Mouse (Mus musculus) mature B cell (primary cell): ENCODE data around the gene Ifit1bl1.
"Not testable (repeated sequence)": the region's sequence is repeated elsewhere in the genome, so short reads cannot be mapped to it uniquely, and the experiment has no call there.

Experiments used
- in situ Hi-C: fragments of 300-500 bp; cut with MboI; formaldehyde crosslinking; loops from 2 replicates; pipeline ENCODE4 v1.14.3; 2019

The Ifit1bl1 gene

DNA sequence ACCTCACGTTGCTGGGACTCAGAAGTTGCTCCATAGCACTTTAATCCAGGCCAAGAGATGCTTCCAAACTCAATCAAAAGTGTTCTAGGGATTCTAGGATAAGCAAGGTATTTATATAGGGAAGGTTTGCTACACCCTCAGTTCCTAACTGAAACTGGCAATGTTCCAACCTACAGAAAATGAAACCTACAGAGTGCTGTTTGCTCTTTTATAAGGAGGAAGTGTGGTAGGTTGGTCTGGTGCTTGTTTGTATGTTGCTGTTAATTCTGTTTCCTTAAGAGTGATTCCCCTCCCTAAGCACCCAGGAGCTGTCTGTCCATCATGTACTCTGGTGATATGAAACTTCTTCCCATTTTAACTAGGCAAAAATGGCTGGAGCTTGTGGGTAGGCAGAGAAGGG, at the start of gene Ifit1bl1:
Gene Ifit1bl1, minus strand, starts transcription at position 69 of the 400 bp plus-strand sequence.
- in situ Hi-C loops, result not testable (repeated sequence)

- in situ Hi-C loops, result loop anchor here (25.0 kb wide), 1 partner anchor 314 kb away; no protein-coding TSS in a partner anchor
Observed at GRCm38 (mm10) chr19:34650997-34651396, 49.2 kb upstream of the Ifit1bl1 start.

DNA sequence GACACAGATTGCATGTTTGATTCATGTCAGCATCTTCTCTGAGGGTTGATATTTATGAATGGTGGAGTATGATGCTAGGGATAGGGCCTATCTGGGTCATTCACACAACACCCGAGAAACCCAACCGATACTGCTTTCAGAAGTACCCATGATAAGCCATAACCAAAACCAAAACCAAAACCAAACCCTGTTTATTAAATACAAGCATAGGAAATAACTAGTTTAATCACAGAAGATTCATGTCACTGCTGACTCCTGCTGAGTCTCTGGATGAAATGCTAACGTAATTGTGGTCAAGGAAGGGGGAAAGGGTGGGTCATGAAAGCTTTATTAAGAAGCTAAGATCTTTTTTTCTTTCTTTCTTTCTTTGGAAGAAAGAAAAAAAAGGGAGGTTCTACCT, 48.5 kb upstream of the Ifit1bl1 start:
- in situ Hi-C loops, result loop anchor here (25.0 kb wide), 1 partner anchor 313 kb away; no protein-coding TSS in a partner anchor

DNA sequence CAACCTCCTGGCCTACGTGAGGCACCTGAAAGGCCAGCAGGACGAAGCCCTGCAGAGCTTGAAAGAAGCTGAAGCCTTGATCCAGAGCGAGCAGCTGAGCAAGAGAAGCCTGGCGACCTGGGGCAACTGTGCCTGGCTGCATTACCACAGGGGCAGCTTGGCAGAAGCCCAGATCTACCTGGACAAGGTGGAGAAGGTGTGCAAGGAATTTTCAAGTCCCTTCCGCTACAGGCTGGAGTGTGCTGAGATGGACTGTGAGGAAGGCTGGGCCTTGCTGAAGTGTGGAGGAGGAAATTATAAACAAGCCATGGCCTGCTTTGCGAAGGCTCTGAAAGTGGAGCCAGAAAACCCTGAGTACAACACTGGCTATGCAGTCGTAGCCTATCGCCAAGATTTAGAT, 45.9 kb upstream of the Ifit1bl1 start:
- in situ Hi-C loops, result not testable (repeated sequence)

DNA sequence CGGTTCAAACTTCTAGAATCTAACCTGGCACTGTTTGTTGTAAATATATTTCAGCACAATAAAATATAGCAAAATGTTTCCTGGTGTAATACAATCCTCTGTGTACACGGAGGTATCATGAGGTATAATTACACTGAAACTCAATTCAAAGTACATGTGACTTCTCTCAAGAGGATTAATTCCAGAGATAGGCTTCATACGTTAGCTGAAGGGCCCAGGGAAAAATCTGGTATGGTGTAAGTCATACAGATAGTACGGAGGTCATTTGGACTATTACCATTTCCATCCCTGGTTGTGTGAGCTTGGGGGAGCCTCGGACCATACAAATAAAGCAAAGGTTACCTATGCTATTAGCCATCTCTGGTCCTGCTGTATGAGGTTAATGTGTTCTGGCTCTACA, 40.9 kb upstream of the Ifit1bl1 start:
- in situ Hi-C loops, result no loop called here

DNA sequence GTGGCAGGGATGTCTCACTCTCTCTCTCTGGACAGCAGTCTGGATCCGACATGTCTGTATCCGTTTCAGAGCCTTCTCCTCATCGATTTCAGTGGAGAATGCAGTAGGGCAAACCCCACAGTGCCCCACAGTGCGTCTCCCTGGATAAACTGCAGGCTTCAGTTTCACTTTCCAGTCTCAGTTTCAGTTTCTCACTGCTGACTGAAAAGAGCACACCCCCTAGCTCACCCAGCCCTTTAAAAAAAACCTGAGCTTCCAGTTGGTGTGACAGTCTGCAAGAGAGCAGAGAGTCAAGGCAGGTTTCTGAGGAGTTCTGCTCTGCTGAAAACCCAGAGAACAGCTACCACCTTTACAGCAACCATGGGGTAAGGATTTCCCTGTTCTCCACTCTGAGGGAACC, 38.9 kb upstream of the Ifit1bl1 start, which contains the start of the genes Ifit1bl2 and Ifit1:
Gene Ifit1bl2, minus strand, starts transcription at position 121 of the 400 bp plus-strand sequence.
Gene Ifit1, plus strand, starts transcription at position 249 of the 400 bp plus-strand sequence.
- in situ Hi-C loops, result no loop called here

GRCm38 (mm10) chr19:34636933-34637557, 35.3 kb upstream of the Ifit1bl1 start:
- in situ Hi-C loops, result loop anchor here (5.0 kb wide), 1 partner anchor 90 kb away; no protein-coding TSS in a partner anchor

DNA sequence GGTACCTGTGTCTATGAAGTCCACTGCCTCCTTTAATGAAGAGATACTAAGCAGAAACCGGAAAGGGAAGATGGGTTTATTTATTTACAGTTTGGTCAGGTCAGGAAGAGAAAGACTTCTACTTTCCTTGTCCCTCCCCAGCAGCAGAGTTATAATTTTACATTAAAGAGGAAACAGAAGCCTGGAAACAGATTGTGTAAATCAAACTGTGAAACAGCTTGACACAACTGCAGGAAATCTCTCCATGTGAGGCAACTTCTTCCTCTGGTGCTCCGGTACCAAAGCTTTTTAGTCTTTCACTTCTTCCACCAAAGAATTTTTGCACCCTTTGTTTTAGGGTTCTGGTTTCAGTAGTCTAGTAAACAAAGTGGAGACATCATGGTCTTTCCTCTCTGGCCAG, 31.7 kb upstream of the Ifit1bl1 start:
- in situ Hi-C loops, result no loop called here

- in situ Hi-C loops, result no loop called here
Observed at GRCm38 (mm10) chr19:34631487-34631886, 29.7 kb upstream of the Ifit1bl1 start.

GRCm38 (mm10) chr19:34627496-34627895, 25.7 kb upstream of the Ifit1bl1 start:
- in situ Hi-C loops, result no loop called here

GRCm38 (mm10) chr19:34624663-34625062, 22.9 kb upstream of the Ifit1bl1 start:
- in situ Hi-C loops, result no loop called here

DNA sequence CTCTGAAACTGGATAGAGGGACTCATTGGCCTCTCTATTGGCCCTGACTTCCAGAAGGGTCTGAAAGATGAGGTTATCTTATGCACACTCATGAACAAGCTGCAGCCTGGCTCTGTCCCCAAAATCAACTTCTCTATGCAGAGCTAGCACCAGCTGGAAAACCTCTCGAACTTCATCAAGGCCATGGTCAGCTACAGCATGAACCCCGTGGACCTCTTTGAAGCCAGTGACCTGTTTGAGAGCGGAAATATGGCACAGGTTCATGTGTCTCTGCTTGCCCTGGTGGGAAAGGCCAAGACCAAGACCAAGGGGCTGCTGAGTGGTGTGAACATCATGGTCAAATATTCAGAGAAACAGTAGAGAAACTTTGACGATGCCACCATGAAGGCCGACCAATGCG, 22.0 kb upstream of the Ifit1bl1 start:
- in situ Hi-C loops, result no loop called here

DNA sequence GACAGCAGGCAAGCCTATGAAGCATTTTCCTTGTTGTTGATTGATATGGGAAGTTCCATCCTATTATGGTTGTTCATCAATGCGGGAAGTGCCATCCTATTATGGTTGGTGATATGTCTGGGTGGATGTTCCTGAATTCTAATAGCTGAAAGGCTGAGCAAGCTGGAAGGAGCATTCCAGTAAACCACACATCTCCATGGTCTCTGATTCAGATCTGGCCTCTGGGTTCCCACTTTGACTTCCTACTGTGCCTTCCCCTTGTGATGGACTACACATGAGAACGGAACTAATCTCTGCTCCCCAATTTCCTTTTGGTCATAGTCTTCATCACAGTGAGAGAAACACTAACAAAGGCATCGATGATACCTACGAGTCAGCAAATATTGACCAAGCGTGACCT, 19.1 kb upstream of the Ifit1bl1 start:
- in situ Hi-C loops, result no loop called here

GRCm38 (mm10) chr19:34612243-34613001, 10.7 kb upstream of the Ifit1bl1 start:
- in situ Hi-C loops, result not testable (repeated sequence)

GRCm38 (mm10) chr19:34610118-34610517, 8.4 kb upstream of the Ifit1bl1 start:
- in situ Hi-C loops, result not testable (repeated sequence)

DNA sequence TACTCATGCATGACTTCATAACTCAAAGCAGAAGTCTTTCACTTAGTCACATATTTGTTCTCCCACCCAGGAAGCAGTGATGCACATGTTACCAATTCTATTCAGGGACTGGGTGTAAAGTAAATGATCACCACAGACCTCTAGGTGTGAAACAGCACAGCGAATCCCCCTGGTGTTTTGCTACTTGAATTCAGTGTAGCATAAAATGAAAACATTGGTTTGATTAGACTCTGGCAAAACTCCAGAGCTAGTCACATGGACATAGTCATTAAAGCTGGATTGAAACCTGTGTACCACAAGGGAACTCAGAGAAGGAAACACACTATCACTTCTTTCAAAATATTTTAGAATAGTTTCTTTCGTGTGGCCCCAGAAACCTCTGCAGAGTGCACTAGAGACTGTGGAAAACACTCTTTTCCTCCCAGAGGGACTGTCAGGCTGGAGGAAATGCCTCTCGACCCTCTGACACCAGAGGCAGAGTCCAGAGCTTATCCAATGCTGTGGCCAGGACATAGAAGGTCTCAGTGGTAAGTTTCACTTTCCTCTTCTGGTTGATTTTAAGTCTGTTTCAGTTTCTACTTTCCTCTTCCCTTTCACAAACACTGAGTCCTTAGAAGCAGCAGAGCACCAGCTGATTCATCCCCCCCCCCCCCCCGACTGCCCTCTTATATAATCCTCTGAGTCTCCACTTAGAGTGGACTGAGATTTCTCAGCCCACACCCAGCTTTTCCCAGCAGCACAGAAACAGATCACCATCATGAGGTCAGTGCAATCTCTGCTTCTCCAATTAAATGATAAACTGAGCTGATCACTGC, 5.7 kb upstream of the Ifit1bl1 start, which contains the start of gene Ifit3b:
Gene Ifit3b, plus strand, starts transcription at position 734 of the 815 bp plus-strand sequence.
- in situ Hi-C loops, result not testable (repeated sequence)

- in situ Hi-C loops, result no loop called here
Observed at GRCm38 (mm10) chr19:34605472-34605871, 3.7 kb upstream of the Ifit1bl1 start.

- in situ Hi-C loops, result not testable (repeated sequence)
Observed at GRCm38 (mm10) chr19:34599250-34599649, 2.5 kb downstream of the Ifit1bl1 start.

GRCm38 (mm10) chr19:34598341-34598740, 3.4 kb downstream of the Ifit1bl1 start:
- in situ Hi-C loops, result no loop called here

DNA sequence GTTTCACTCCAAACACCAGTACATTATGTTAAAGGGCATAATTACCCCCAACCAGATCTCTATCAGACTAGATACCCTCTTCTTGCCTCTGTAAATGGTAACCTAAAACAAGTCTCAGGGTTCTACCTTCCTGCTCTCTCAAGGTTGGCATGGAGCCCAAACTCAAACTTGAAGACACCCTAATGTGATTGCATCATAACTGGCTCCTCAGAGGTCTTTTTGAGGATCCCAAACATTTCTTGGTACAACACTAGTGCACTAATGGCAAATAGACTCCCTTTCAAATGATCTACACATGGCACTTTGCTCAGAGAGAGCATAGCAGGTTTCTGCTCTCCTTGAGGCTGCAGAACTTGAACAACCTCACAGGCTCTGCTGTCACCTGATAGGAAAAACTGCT, 4.9 kb downstream of the Ifit1bl1 start:
- in situ Hi-C loops, result no loop called here

DNA sequence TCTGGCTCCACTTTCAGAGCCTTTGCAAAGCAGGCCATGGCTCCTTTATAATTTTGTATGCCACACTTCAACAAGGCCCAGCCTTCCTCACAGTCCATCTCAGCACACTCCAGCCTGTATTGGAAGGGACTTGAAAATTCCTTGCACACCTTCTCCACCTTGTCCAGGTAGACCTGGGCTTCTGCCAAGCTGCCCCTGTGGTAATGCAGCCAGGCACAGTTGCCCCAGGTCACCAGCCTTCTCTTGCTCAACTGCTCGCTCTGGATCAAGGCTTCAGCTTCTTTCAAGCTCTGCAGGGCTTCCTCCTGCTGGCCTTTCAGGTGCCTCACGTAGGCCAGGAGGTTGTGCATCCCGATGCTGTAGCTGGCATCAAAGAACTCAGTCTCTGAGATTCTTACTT, 7.2 kb downstream of the Ifit1bl1 start:
- in situ Hi-C loops, result not testable (repeated sequence)

DNA sequence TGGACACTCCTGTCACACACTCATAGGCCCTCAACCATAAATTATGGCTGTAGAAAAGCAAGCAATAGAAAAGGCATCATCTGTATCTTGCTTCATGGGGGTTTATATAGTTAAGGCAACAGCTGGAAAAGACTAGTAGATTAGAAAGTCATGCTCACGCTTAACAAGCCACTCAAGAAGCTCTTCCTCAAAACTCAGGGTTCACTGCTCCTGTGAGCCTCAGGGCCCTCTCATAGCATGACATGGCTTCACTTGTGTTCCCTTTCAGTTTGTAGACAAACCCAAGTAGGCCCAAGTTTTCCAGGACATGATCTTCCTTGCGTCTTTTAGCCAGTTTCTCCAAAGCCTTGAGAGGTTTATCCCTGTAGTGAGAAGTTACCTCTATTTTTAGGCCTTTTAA, 8.3 kb downstream of the Ifit1bl1 start:
- in situ Hi-C loops, result no loop called here
